Mouse (Mus musculus): ENCODE results near the gene Psat1. TPM values are rescaled to one million over a fixed set of nuclear protein-coding genes. Genes with fewer than 3 reads are reported as not detected.

The Psat1 gene
- polyA plus RNA-seq, 1 experiment from 2014 or later, result 116 TPM

- Histone ChIP-seq H3K4me3 (ENCODE audit: low read length) (no peak overlapping the region), H3K9ac (ENCODE audit: low read depth, low read length) (no peak overlapping the region), H3K9me3 (ENCODE audit: control insufficient read depth, low read length) (no peaks in the 10 kb centered on the region), H3K27ac (ENCODE audit: low read depth, low read length) (no peak overlapping the region), H3K4me2 (replicated peaks; ENCODE audit: low read depth, low read length) (no peak overlapping the region), H3K36me3 (ENCODE audit: control insufficient read depth, insufficient read depth, low read length) (no peaks in the 10 kb centered on the region), H3K27me3 (ENCODE audit: control insufficient read depth, insufficient read depth, low read length) (no peaks in the 10 kb centered on the region), H3K4me1 (ENCODE audit: control insufficient read depth, insufficient read depth, low read length) (no peaks in the 10 kb centered on the region)
- whole genome bisulfite sequencing, result 64% methylated on average over 11 of the region's 11 CpGs
- ATAC-seq (ENCODE audit: low FRiP score, low TSS enrichment), result no peak
These were observed 4.6 kb downstream of the Psat1 start for GRCm38 (mm10) chr19:15942421-15943116.

- H3K27me3 ChIP-seq (ENCODE audit: control insufficient read depth, insufficient read depth, low read length), result no peaks in the 10 kb centered on the region
- H3K4me1 ChIP-seq (ENCODE audit: control insufficient read depth, insufficient read depth, low read length), result no peaks in the 10 kb centered on the region
- H3K9me3 ChIP-seq (ENCODE audit: control insufficient read depth, low read length), result no peaks in the 10 kb centered on the region
- H3K27ac ChIP-seq (ENCODE audit: low read depth, low read length), result peak overlapping the region; percentile 55; the same call in 1 of the 2 replicates
- no peak overlapping the region for H3K4me3 ChIP-seq (ENCODE audit: low read length)
- ATAC-seq (ENCODE audit: low FRiP score, low TSS enrichment), result peak; percentile 64
- H3K36me3 ChIP-seq (ENCODE audit: control insufficient read depth, insufficient read depth, low read length), result no peaks in the 10 kb centered on the region
- no peak overlapping the region for H3K9ac ChIP-seq (ENCODE audit: low read depth, low read length)
- 48% methylated on average over 8 of the region's 8 CpGs for WGBS
- H3K4me2 ChIP-seq (replicated peaks; ENCODE audit: low read depth, low read length), result no peak overlapping the region
These were observed 5.7 kb downstream of the Psat1 start for GRCm38 (mm10) chr19:15941399-15941798.

- Histone ChIP-seq H3K36me3 (ENCODE audit: control insufficient read depth, insufficient read depth, low read length) (peaks cover under 1% of the 10 kb centered on the region; the same call in 1 of the 2 replicates), H3K9me3 (ENCODE audit: control insufficient read depth, low read length) (no peaks in the 10 kb centered on the region), H3K4me1 (ENCODE audit: control insufficient read depth, insufficient read depth, low read length) (peaks cover 11% of the 10 kb centered on the region; the same call in 1 of the 2 replicates), H3K27ac (ENCODE audit: low read depth, low read length) (peak overlapping the region; percentile 65; the same call in 1 of the 2 replicates), H3K4me3 (ENCODE audit: low read length) (peak overlapping the region; percentile 67), H3K9ac (ENCODE audit: low read depth, low read length) (peak overlapping the region; percentile 58; the same call in 1 of the 2 replicates), H3K27me3 (ENCODE audit: control insufficient read depth, insufficient read depth, low read length) (no peaks in the 10 kb centered on the region), H3K4me2 (replicated peaks; ENCODE audit: low read depth, low read length) (peak overlapping the region; percentile 94)
- WGBS, result 14% methylated on average over 4 of the region's 4 CpGs
- ATAC-seq (ENCODE audit: low FRiP score, low TSS enrichment), result peak; percentile 12; the same call in 1 of the 2 replicates
These were observed 21.5 kb downstream of the Psat1 start for GRCm38 (mm10) chr19:15925719-15926045.

- peak; percentile 99 for ATAC-seq (ENCODE audit: low FRiP score, low TSS enrichment)
- 3% methylated on average over 43 of the region's 43 CpGs for WGBS
- Histone ChIP-seq H3K9ac (ENCODE audit: low read depth, low read length) (peak overlapping the region; percentile 73), H3K27me3 (ENCODE audit: control insufficient read depth, insufficient read depth, low read length) (no peaks in the 10 kb centered on the region), H3K36me3 (ENCODE audit: control insufficient read depth, insufficient read depth, low read length) (peaks cover 4% of the 10 kb centered on the region; the same call in 1 of the 2 replicates), H3K9me3 (ENCODE audit: control insufficient read depth, low read length) (no peaks in the 10 kb centered on the region), H3K4me3 (ENCODE audit: low read length) (peak overlapping the region; percentile 67), H3K4me2 (replicated peaks; ENCODE audit: low read depth, low read length) (peak overlapping the region; percentile 94), H3K27ac (ENCODE audit: low read depth, low read length) (peak overlapping the region; percentile 84), H3K4me1 (ENCODE audit: control insufficient read depth, insufficient read depth, low read length) (peaks cover 11% of the 10 kb centered on the region; the same call in 1 of the 2 replicates)
These were observed 22.0 kb downstream of the Psat1 start for GRCm38 (mm10) chr19:15924866-15925718.

- Histone ChIP-seq H3K27me3 (ENCODE audit: control insufficient read depth, insufficient read depth, low read length) (no peaks in the 10 kb centered on the region), H3K4me3 (ENCODE audit: low read length) (peak overlapping the region; percentile 67), H3K36me3 (ENCODE audit: control insufficient read depth, insufficient read depth, low read length) (peaks cover 4% of the 10 kb centered on the region; the same call in 1 of the 2 replicates), H3K4me2 (replicated peaks; ENCODE audit: low read depth, low read length) (peak overlapping the region; percentile 94), H3K4me1 (ENCODE audit: control insufficient read depth, insufficient read depth, low read length) (peaks cover 11% of the 10 kb centered on the region; the same call in 1 of the 2 replicates), H3K27ac (ENCODE audit: low read depth, low read length) (peak overlapping the region; percentile 84; the same call in 1 of the 2 replicates), H3K9ac (ENCODE audit: low read depth, low read length) (peak overlapping the region; percentile 73), H3K9me3 (ENCODE audit: control insufficient read depth, low read length) (no peaks in the 10 kb centered on the region)
- under 1% methylated on average over 46 of the region's 46 CpGs for WGBS
- peak; percentile 63 for ATAC-seq (ENCODE audit: low FRiP score, low TSS enrichment)
These were observed 22.8 kb downstream of the Psat1 start for GRCm38 (mm10) chr19:15924181-15924865.

- Histone ChIP-seq H3K36me3 (ENCODE audit: control insufficient read depth, insufficient read depth, low read length) (peaks cover 8% of the 10 kb centered on the region; the same call in 1 of the 2 replicates), H3K9me3 (ENCODE audit: control insufficient read depth, low read length) (no peaks in the 10 kb centered on the region), H3K9ac (ENCODE audit: low read depth, low read length) (peak overlapping the region; percentile 73; the same call in 1 of the 2 replicates), H3K27ac (ENCODE audit: low read depth, low read length) (no peak overlapping the region), H3K27me3 (ENCODE audit: control insufficient read depth, insufficient read depth, low read length) (no peaks in the 10 kb centered on the region), H3K4me3 (ENCODE audit: low read length) (peak overlapping the region; percentile 67), H3K4me1 (ENCODE audit: control insufficient read depth, insufficient read depth, low read length) (peaks cover 11% of the 10 kb centered on the region; the same call in 1 of the 2 replicates), H3K4me2 (replicated peaks; ENCODE audit: low read depth, low read length) (peak overlapping the region; percentile 94)
- no peak for ATAC-seq (ENCODE audit: low FRiP score, low TSS enrichment)
- 29% methylated on average over 9 of the region's 9 CpGs for WGBS
These were observed 23.7 kb downstream of the Psat1 start for GRCm38 (mm10) chr19:15923426-15923825.

- Histone ChIP-seq H3K4me1 (ENCODE audit: control insufficient read depth, insufficient read depth, low read length) (peaks cover 6% of the 10 kb centered on the region; the same call in 1 of the 2 replicates), H3K27me3 (ENCODE audit: control insufficient read depth, insufficient read depth, low read length) (no peaks in the 10 kb centered on the region), H3K4me3 (ENCODE audit: low read length) (no peak overlapping the region), H3K4me2 (replicated peaks; ENCODE audit: low read depth, low read length) (no peak overlapping the region), H3K27ac (ENCODE audit: low read depth, low read length) (no peak overlapping the region), H3K9me3 (ENCODE audit: control insufficient read depth, low read length) (no peaks in the 10 kb centered on the region), H3K9ac (ENCODE audit: low read depth, low read length) (no peak overlapping the region), H3K36me3 (ENCODE audit: control insufficient read depth, insufficient read depth, low read length) (peaks cover 33% of the 10 kb centered on the region)
- 98% methylated on average over 7 of the region's 7 CpGs for WGBS
- no peak for ATAC-seq (ENCODE audit: low FRiP score, low TSS enrichment)
These were observed 27.8 kb downstream of the Psat1 start for GRCm38 (mm10) chr19:15919336-15919735.

- ATAC-seq (ENCODE audit: low FRiP score, low TSS enrichment), result no peak
- no peak overlapping the region for H3K4me2 ChIP-seq (replicated peaks; ENCODE audit: low read depth, low read length)
- no peaks in the 10 kb centered on the region for H3K27me3 ChIP-seq (ENCODE audit: control insufficient read depth, insufficient read depth, low read length)
- 93% methylated on average over 7 of the region's 7 CpGs for WGBS
- no peak overlapping the region for H3K4me3 ChIP-seq (ENCODE audit: low read length)
- H3K9me3 ChIP-seq (ENCODE audit: control insufficient read depth, low read length), result no peaks in the 10 kb centered on the region
- H3K4me1 ChIP-seq (ENCODE audit: control insufficient read depth, insufficient read depth, low read length), result peaks cover under 1% of the 10 kb centered on the region; the same call in 1 of the 2 replicates
- H3K36me3 ChIP-seq (ENCODE audit: control insufficient read depth, insufficient read depth, low read length), result peaks cover 44% of the 10 kb centered on the region
- H3K9ac ChIP-seq (ENCODE audit: low read depth, low read length), result no peak overlapping the region
- no peak overlapping the region for H3K27ac ChIP-seq (ENCODE audit: low read depth, low read length)
These were observed 29.0 kb downstream of the Psat1 start for GRCm38 (mm10) chr19:15918111-15918510.

Data from kidney, embryonic 14.5 days (tissue).